ENCODE assay signal across 8 mouse cellular contexts in genomic region chr12:113097749-113098281, GRCm38 (mm10). TPM values are rescaled to one million over a fixed set of nuclear protein-coding genes. Genes with fewer than 3 reads are reported as not detected.
A peak's percentile ranks its signal among the peaks of the same experiment; 100 is the strongest.
DNase-seq lines count a peak whose midpoint lies in the region; ATAC-seq lines count a peak whose summit lies in the region.

Gene Mta1 (plus strand): TSS chr12:113098278.

- ATAC-seq in hindbrain, embryonic 16.5 days, result peak; percentile 60
- peak; percentile 79 for ATAC-seq in stomach, embryonic 16.5 days (ENCODE audit: insufficient read depth, low FRiP score)

- peak within 1 kb of the TSS; percentile 99 for H3K9ac ChIP-seq in hindbrain, embryonic 16.5 days (ENCODE audit: low read depth, low read length)
- peak within 1 kb of the TSS; percentile 100 for H3K9ac ChIP-seq in stomach, embryonic 16.5 days (ENCODE audit: low read length)

- H3K9me3 ChIP-seq in hindbrain, embryonic 16.5 days (ENCODE audit: control insufficient read depth, low read length), result no peaks in the 10 kb centered on the region
- no peaks in the 10 kb centered on the region for H3K9me3 ChIP-seq in stomach, embryonic 16.5 days (replicated peaks; ENCODE audit: control insufficient read depth, low read length)

- peak within 1 kb of the TSS; percentile 96 for H3K4me3 ChIP-seq in hindbrain, embryonic 16.5 days (ENCODE audit: low read length)
- H3K4me3 ChIP-seq in stomach, embryonic 16.5 days (replicated peaks; ENCODE audit: low read length), result peak within 1 kb of the TSS; percentile 95

- no peaks in the 10 kb centered on the region for H3K27me3 ChIP-seq in hindbrain, embryonic 16.5 days (replicated peaks; ENCODE audit: control insufficient read depth, insufficient read depth, low read length)
- H3K27me3 ChIP-seq in stomach, embryonic 16.5 days (ENCODE audit: control insufficient read depth, insufficient read depth, low read length), result no peaks in the 10 kb centered on the region

- peak within 1 kb of the TSS; percentile 98 for H3K4me2 ChIP-seq in hindbrain, embryonic 16.5 days (ENCODE audit: low read length)
- peak within 1 kb of the TSS; percentile 85 for H3K4me2 ChIP-seq in stomach, embryonic 16.5 days (ENCODE audit: low read depth, low read length)

- DNase-seq in right cerebral cortex, postnatal 14 days, result peak; percentile 55
- no peak for DNase-seq in right cerebral cortex, adult 18-20 months
- peak; percentile 66 to 83 for DNase-seq in cerebellum, postnatal 25 days
- peak; percentile 63 for DNase-seq in gastrocnemius, postnatal 10 days
- peak; percentile 51 for DNase-seq in left cerebral cortex, postnatal 4 days
- peak; percentile 47 for DNase-seq in mesoderm, embryonic 11.5 days (ENCODE audit: low read depth, low spot score)

- H3K27ac ChIP-seq in hindbrain, embryonic 16.5 days (ENCODE audit: low read depth, low read length), result peak within 1 kb of the TSS; percentile 87
- peak within 1 kb of the TSS; percentile 69 for H3K27ac ChIP-seq in stomach, embryonic 16.5 days (ENCODE audit: low read length)

- H3K4me1 ChIP-seq in hindbrain, embryonic 16.5 days (ENCODE audit: control insufficient read depth, insufficient read depth, low read depth, low read length), result peaks cover 35% of the 10 kb centered on the region
- H3K4me1 ChIP-seq in stomach, embryonic 16.5 days (ENCODE audit: control insufficient read depth, insufficient read depth, low read length), result peaks cover 29% of the 10 kb centered on the region

- 0% methylated on average over 13 of the region's 53 CpGs for WGBS in hindbrain, embryonic 16.5 days
- WGBS in stomach, embryonic 16.5 days, result 3% methylated on average over 33 of the region's 53 CpGs

- no peaks in the 10 kb centered on the region for H3K36me3 ChIP-seq in hindbrain, embryonic 16.5 days (ENCODE audit: control insufficient read depth, insufficient read depth, low read length)
- H3K36me3 ChIP-seq in stomach, embryonic 16.5 days (ENCODE audit: control insufficient read depth, insufficient read depth, low read length), result no peaks in the 10 kb centered on the region

- intact Hi-C loops in left cerebral cortex, postnatal 4 days (cut with DNase I), result no loop called here

RNA-seq across cellular contexts. Expression of gene Mta1, which starts in this region (rescaled TPM):
- total RNA-seq in gastrocnemius, postnatal 10 days (2021), result 10 to 100 TPM; 46.0 to 52.0 TPM
- polyA plus RNA-seq in hindbrain, embryonic 16.5 days (2015; fragmentation: Nextera tagmentation; extraction: Ambion mirVana), result 13.4 and 14.6 TPM in 2 replicates
- total RNA-seq in left cerebral cortex, postnatal 4 days (2021), result 100 to 1,000 TPM; 103 to 105 TPM
- 8.9 and 10.8 TPM in 2 replicates for polyA plus RNA-seq in stomach, embryonic 16.5 days (2015; fragmentation: Nextera tagmentation; extraction: Ambion mirVana)
